In the genomic region with DNA sequence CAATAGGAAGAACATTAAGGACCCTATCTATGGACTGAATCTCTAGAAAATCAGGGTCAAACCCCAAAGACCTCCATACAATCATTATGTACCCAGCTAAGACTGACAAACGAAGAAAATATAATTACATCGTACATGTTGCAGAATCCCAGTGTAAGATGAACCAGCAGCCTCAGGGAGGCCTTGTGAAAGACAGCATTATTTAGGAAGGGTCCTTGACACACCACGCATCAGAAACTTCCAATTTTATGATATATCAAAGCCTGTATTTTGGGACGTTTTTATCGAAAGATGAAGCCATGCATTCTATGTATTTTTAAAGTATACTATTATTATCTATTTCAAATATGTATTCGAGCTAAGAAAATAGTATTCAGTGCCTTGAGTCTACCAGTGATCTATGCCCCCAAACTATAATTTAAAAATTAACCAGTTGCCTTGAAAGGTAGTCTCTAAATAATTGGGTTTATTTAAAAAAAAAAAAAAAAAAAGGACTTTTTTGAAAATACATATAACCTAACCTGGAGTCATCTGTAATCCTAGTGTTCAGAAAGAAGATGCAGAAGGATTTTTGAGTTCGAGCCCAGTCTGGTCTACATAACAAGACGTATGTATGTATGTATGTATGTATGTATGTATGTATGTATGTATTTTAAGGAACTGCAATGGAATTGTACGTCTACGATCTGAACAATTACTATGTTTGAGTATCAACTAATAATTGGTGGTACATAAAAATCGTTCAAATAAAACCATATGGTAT, we compare ENCODE assay signal across 9 mouse cellular contexts. TPM values are rescaled to one million over a fixed set of nuclear protein-coding genes. Genes with fewer than 3 reads are reported as not detected.
DNase-seq lines count a peak whose midpoint lies in the region; ATAC-seq and TF ChIP-seq lines count a peak whose summit lies in the region.
"Had no signal": no experiment of that assay in that cellular context is flagged by ENCODE, and none has a peak within 500 bp of the region (broad histone marks: within the 10 kb centered on the region; RNA-seq: fewer than 3 reads in every experiment).

No protein-coding gene starts in this region.

- ATAC-seq in heart, embryonic 13.5 days (ENCODE audit: extremely low read depth, insufficient number of reproducible peaks, low FRiP score, low TSS enrichment): no peak
- ATAC-seq in midbrain, embryonic 12.5 days (ENCODE audit: low FRiP score, low read depth): no peak
- ATAC-seq in midbrain, embryonic 13.5 days: no peak
- ATAC-seq in hindbrain, embryonic 15.5 days (ENCODE audit: low FRiP score, low read depth): no peak

- H3K4me2 ChIP-seq in heart, embryonic 13.5 days: peak overlapping the region; percentile 72
- H3K4me2 ChIP-seq in midbrain, embryonic 12.5 days (replicated peaks): peak overlapping the region; percentile 54; the same call in 1 of the 2 replicates
- H3K4me2 ChIP-seq in midbrain, embryonic 13.5 days (replicated peaks): no peak overlapping the region
- peak overlapping the region; percentile 80 for H3K4me2 ChIP-seq in hindbrain, embryonic 15.5 days

- no peaks in the 10 kb centered on the region for H3K27me3 ChIP-seq in heart, embryonic 13.5 days (replicated peaks)
- H3K27me3 ChIP-seq in midbrain, embryonic 12.5 days: peaks cover 2% of the 10 kb centered on the region; the same call in 1 of the 2 replicates
- H3K27me3 ChIP-seq in midbrain, embryonic 13.5 days: peaks cover 5% of the 10 kb centered on the region; the same call in 1 of the 2 replicates
- H3K27me3 ChIP-seq in hindbrain, embryonic 15.5 days: no peaks in the 10 kb centered on the region
- H3K27me3 ChIP-seq in thymus, adult 2 months (ENCODE audit: control insufficient read depth, insufficient read depth, low read length): no peaks in the 10 kb centered on the region

- H3K36me3 ChIP-seq in heart, embryonic 13.5 days: no peaks in the 10 kb centered on the region
- no peaks in the 10 kb centered on the region for H3K36me3 ChIP-seq in midbrain, embryonic 12.5 days
- H3K36me3 ChIP-seq in midbrain, embryonic 13.5 days: no peaks in the 10 kb centered on the region
- H3K36me3 ChIP-seq in hindbrain, embryonic 15.5 days: no peaks in the 10 kb centered on the region
- H3K36me3 ChIP-seq in thymus, adult 2 months (ENCODE audit: control insufficient read depth, insufficient read depth, low read length): no peaks in the 10 kb centered on the region

- peak overlapping the region; percentile 86 for H3K4me3 ChIP-seq in heart, embryonic 13.5 days
- H3K4me3 ChIP-seq in midbrain, embryonic 12.5 days: no peak overlapping the region
- no peak overlapping the region for H3K4me3 ChIP-seq in midbrain, embryonic 13.5 days (replicated peaks)
- H3K4me3 ChIP-seq in hindbrain, embryonic 15.5 days: peak overlapping the region; percentile 70
- no peak overlapping the region for H3K4me3 ChIP-seq in thymus, adult 2 months (ENCODE audit: control insufficient read depth, insufficient read depth, low read length)

- no peaks in the 10 kb centered on the region for H3K9me3 ChIP-seq in heart, embryonic 13.5 days
- H3K9me3 ChIP-seq in midbrain, embryonic 12.5 days: no peaks in the 10 kb centered on the region
- no peaks in the 10 kb centered on the region for H3K9me3 ChIP-seq in midbrain, embryonic 13.5 days
- H3K9me3 ChIP-seq in hindbrain, embryonic 15.5 days: no peaks in the 10 kb centered on the region

- no peak overlapping the region for H3K27ac ChIP-seq in heart, embryonic 13.5 days (replicated peaks)
- no peak overlapping the region for H3K27ac ChIP-seq in midbrain, embryonic 12.5 days (replicated peaks)
- H3K27ac ChIP-seq in midbrain, embryonic 13.5 days: no peak overlapping the region
- H3K27ac ChIP-seq in hindbrain, embryonic 15.5 days (replicated peaks): no peak overlapping the region
- H3K27ac ChIP-seq in thymus, adult 2 months (ENCODE audit: control insufficient read depth, insufficient read depth, low read length): no peak overlapping the region

- no peak overlapping the region for H3K9ac ChIP-seq in heart, embryonic 13.5 days
- H3K9ac ChIP-seq in midbrain, embryonic 12.5 days (replicated peaks): no peak overlapping the region
- no peak overlapping the region for H3K9ac ChIP-seq in midbrain, embryonic 13.5 days (replicated peaks)
- no peak overlapping the region for H3K9ac ChIP-seq in hindbrain, embryonic 15.5 days

- H3K4me1 ChIP-seq in heart, embryonic 13.5 days: peaks cover 26% of the 10 kb centered on the region
- peaks cover 10% of the 10 kb centered on the region; the same call in 1 of the 2 replicates for H3K4me1 ChIP-seq in midbrain, embryonic 12.5 days
- H3K4me1 ChIP-seq in midbrain, embryonic 13.5 days (replicated peaks): peaks cover 21% of the 10 kb centered on the region
- peaks cover 11% of the 10 kb centered on the region for H3K4me1 ChIP-seq in hindbrain, embryonic 15.5 days (replicated peaks)
- peaks cover 16% of the 10 kb centered on the region for H3K4me1 ChIP-seq in thymus, adult 2 months (replicated peaks; ENCODE audit: control insufficient read depth, insufficient read depth, low read length)

- 45% methylated on average over 11 of the region's 11 CpGs for WGBS in heart, embryonic 13.5 days
- WGBS in midbrain, embryonic 12.5 days: 58% methylated on average over 11 of the region's 11 CpGs
- whole genome bisulfite sequencing in midbrain, embryonic 13.5 days: 54% methylated on average over 11 of the region's 11 CpGs
- WGBS in hindbrain, embryonic 15.5 days: 57% methylated on average over 11 of the region's 11 CpGs
- 79% methylated on average over 11 of the region's 11 CpGs for WGBS in thymus, adult 2 months

- no peak for TF ChIP-seq POLR2A in thymus, adult 2 months (IDR thresholded peaks at IDR 0.05; ENCODE audit: control insufficient read depth, extremely low read depth, insufficient read depth, low read length, poor library complexity)

- TF ChIP-seq CTCF in thymus, adult 2 months (IDR thresholded peaks at IDR 0.05; ENCODE audit: borderline replicate concordance, control insufficient read depth, extremely low read depth, insufficient read depth, low read length, poor library complexity): no peak

- DNase-seq in heart, adult 8-10 months (ENCODE audit: low spot score): no peak
- peak; percentile 34 for DNase-seq in naive thymus-derived CD4-positive, alpha-beta T cell, adult 2 months (ENCODE audit: low read depth)
- DNase-seq in thymus, adult 2 months: no peak
- DNase-seq in cerebellum, adult 18-20 months: no peak

RNA-seq across cellular contexts. Expression of a gene that starts 16.2 kb away (rescaled TPM):
- polyA plus RNA-seq in heart, embryonic 13.5 days (2015; fragmentation: Nextera tagmentation; extraction: Ambion mirVana): 12.7 and 13.3 TPM in 2 replicates
- 1 to 10 TPM; 4.9 to 6.5 (median 5.8) TPM for total RNA-seq in heart, adult 8-10 months (2022)
- polyA plus RNA-seq in midbrain, embryonic 12.5 days (2016; fragmentation: Nextera tagmentation; extraction: Ambion mirVana): 21.8 and 22.4 TPM in 2 replicates
- polyA plus RNA-seq in midbrain, embryonic 13.5 days (2015; fragmentation: Nextera tagmentation; extraction: Ambion mirVana): 18.0 and 20.4 TPM in 2 replicates
- polyA plus RNA-seq in hindbrain, embryonic 15.5 days (2015; fragmentation: Nextera tagmentation; extraction: Ambion mirVana): 17.3 and 19.8 TPM in 2 replicates
- polyA plus RNA-seq in thymus, adult 2 months (2012; rRNA removed): 23.5 and 24.4 TPM in 2 replicates

RNA-seq across cellular contexts. Expression of a gene that starts 51.4 kb away (rescaled TPM):
- 9.2 and 9.3 TPM in 2 replicates for polyA plus RNA-seq in heart, embryonic 13.5 days (2015; fragmentation: Nextera tagmentation; extraction: Ambion mirVana)
- total RNA-seq in heart, adult 8-10 months (2022): 1 to 10 TPM; 1.9 to 5.9 (median 4.4) TPM
- polyA plus RNA-seq in midbrain, embryonic 12.5 days (2016; fragmentation: Nextera tagmentation; extraction: Ambion mirVana): 24.1 and 25.9 TPM in 2 replicates
- polyA plus RNA-seq in midbrain, embryonic 13.5 days (2015; fragmentation: Nextera tagmentation; extraction: Ambion mirVana): 26.6 and 28.7 TPM in 2 replicates
- polyA plus RNA-seq in hindbrain, embryonic 15.5 days (2015; fragmentation: Nextera tagmentation; extraction: Ambion mirVana): 24.3 and 29.3 TPM in 2 replicates
- polyA plus RNA-seq in thymus, adult 2 months (2012; rRNA removed): 2.5 and 3.0 TPM in 2 replicates
- total RNA-seq: megakaryocyte-erythroid progenitor cell, adult 5-6 weeks had no signal

RNA-seq across cellular contexts. Expression of a gene that starts 52.8 kb away (rescaled TPM):
- not detected in 2 replicates for polyA plus RNA-seq in heart, embryonic 13.5 days (2015; fragmentation: Nextera tagmentation; extraction: Ambion mirVana)
- not detected for total RNA-seq in heart, adult 8-10 months (2022)
- 0.16 TPM in 1 of 2 replicates, not detected in the other for polyA plus RNA-seq in midbrain, embryonic 12.5 days (2016; fragmentation: Nextera tagmentation; extraction: Ambion mirVana)
- not detected in 2 replicates for polyA plus RNA-seq in midbrain, embryonic 13.5 days (2015; fragmentation: Nextera tagmentation; extraction: Ambion mirVana)
- polyA plus RNA-seq in hindbrain, embryonic 15.5 days (2015; fragmentation: Nextera tagmentation; extraction: Ambion mirVana): 0.05 and 0.25 TPM in 2 replicates
- 0.18 and 0.20 TPM in 2 replicates for polyA plus RNA-seq in thymus, adult 2 months (2012; rRNA removed)
- total RNA-seq: megakaryocyte-erythroid progenitor cell, adult 5-6 weeks had no signal

Comparison
In these comparisons a context has a peak if more than half of its experiments do, and no peak if none do; other contexts are left out.
1. H3K4me3 ChIP-seq: peak in heart, embryonic 13.5 days (single experiment) and hindbrain, embryonic 15.5 days (single experiment); none in midbrain, embryonic 12.5 days (single experiment), midbrain, embryonic 13.5 days (single experiment) and thymus, adult 2 months (single experiment).